Mouse (Mus musculus): ENCODE data around the gene Plcl1. TPM values are rescaled to one million over a fixed set of nuclear protein-coding genes. Genes with fewer than 3 reads are reported as not detected.

The Plcl1 gene
- polyA plus RNA-seq, 1 experiment from 2014 or later = 4.1 TPM

DNA sequence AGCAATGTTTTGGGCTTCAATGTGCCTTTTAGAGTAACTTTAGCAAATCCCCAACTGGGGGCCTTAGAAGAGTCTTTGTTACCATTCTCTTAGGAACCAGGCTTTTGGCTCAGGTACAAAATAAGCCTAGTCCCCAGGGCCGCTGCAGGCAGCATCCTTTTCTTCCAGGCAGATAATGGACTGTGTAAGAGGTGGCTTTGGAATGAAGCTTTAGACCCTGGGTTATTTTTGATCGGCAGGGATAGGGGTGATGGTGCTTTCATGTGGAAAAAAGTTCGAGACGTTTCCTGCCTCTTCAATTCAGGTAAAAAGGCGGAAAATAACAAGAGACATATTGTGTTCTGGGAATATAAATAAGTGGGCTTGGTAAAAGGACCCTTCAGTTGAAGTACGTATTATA is 182.4 kb downstream of the Plcl1 start:
- Histone ChIP-seq H3K9me3 (replicated peaks; ENCODE audit: control insufficient read depth, low read length, poor library complexity, severe bottlenecking) (no peaks in the 10 kb centered on the region), H3K27me3 (ENCODE audit: control insufficient read depth, insufficient read depth, low read depth, low read length) (no peaks in the 10 kb centered on the region), H3K36me3 (ENCODE audit: control insufficient read depth, insufficient read depth, low read length) (no peaks in the 10 kb centered on the region), H3K4me2 (ENCODE audit: low read length) (no peak overlapping the region), H3K27ac (ENCODE audit: low read length) (no peak overlapping the region), H3K9ac (ENCODE audit: low read depth, low read length) (no peak overlapping the region), H3K4me1 (ENCODE audit: control insufficient read depth, insufficient read depth, low read length) (0 out of 2 replicates have a peak, but pooled peaks cover 2% of the 10 kb centered on the region), H3K4me3 (ENCODE audit: low read depth, low read length) (no peak overlapping the region)
- peak; percentile 69; the same call in 1 of the 2 replicates for ATAC-seq
- WGBS = 29% methylated on average over 6 of the region's 6 CpGs

DNA sequence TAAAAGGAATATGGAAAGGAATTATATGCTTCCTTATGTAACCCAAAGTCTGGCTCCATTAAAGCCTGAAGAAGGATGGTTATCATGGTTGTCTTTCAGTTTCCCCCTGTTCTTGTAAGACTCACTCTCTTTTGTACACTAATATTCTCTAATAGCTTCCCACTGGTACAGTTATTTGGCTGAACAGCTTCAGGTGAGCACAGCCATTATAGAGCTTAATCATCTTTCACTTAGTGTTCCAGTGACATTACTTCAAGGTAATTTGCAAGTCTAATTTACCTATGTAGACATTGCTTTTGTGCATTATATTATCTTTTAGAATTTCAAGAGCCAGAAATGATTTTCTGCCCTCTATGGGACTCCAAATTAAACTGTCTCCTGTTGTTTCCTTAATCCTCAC is 184.3 kb downstream of the Plcl1 start:
- H3K4me2 ChIP-seq (ENCODE audit: low read length) = no peak overlapping the region
- H3K9ac ChIP-seq (ENCODE audit: low read depth, low read length) = no peak overlapping the region
- no peak overlapping the region for H3K27ac ChIP-seq (ENCODE audit: low read length)
- no peaks in the 10 kb centered on the region for H3K36me3 ChIP-seq (ENCODE audit: control insufficient read depth, insufficient read depth, low read length)
- H3K9me3 ChIP-seq (replicated peaks; ENCODE audit: control insufficient read depth, low read length, poor library complexity, severe bottlenecking) = no peaks in the 10 kb centered on the region
- no peak for ATAC-seq
- no peak overlapping the region for H3K4me3 ChIP-seq (ENCODE audit: low read depth, low read length)
- H3K4me1 ChIP-seq (ENCODE audit: control insufficient read depth, insufficient read depth, low read length) = 0 out of 2 replicates have a peak, but pooled peaks cover 2% of the 10 kb centered on the region
- H3K27me3 ChIP-seq (ENCODE audit: control insufficient read depth, insufficient read depth, low read depth, low read length) = no peaks in the 10 kb centered on the region

DNA sequence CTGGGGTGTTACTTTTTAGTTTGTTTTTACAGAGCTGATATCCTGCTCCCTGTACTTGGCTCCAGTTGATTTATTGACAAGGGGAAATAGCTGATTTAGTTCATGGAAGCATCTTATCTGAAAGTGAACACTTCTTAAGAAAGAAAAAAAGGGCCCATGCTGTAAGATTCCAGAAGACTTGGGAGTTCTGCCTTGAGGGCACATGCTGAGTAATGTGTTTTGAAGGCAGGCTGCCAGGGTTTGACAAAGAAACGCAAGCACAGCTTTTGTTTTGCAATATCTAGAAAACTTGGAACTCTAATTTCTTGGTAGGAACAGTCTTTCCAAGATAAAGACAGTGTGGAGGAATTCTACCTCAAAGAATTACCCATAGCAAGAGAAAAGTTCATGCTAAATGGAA is 194.8 kb downstream of the Plcl1 start:
- ATAC-seq = no peak
- no peaks in the 10 kb centered on the region for H3K9me3 ChIP-seq (replicated peaks; ENCODE audit: control insufficient read depth, low read length, poor library complexity, severe bottlenecking)
- H3K27me3 ChIP-seq (ENCODE audit: control insufficient read depth, insufficient read depth, low read depth, low read length) = no peaks in the 10 kb centered on the region; the same call in 1 of the 2 replicates
- no peak overlapping the region for H3K4me3 ChIP-seq (ENCODE audit: low read depth, low read length)
- no peak overlapping the region for H3K27ac ChIP-seq (ENCODE audit: low read length)
- no peaks in the 10 kb centered on the region for H3K4me1 ChIP-seq (ENCODE audit: control insufficient read depth, insufficient read depth, low read length)
- H3K36me3 ChIP-seq (ENCODE audit: control insufficient read depth, insufficient read depth, low read length) = no peaks in the 10 kb centered on the region
- 81% methylated on average over 1 of the region's 1 CpGs for WGBS
- no peak overlapping the region for H3K4me2 ChIP-seq (ENCODE audit: low read length)
- no peak overlapping the region for H3K9ac ChIP-seq (ENCODE audit: low read depth, low read length)

DNA sequence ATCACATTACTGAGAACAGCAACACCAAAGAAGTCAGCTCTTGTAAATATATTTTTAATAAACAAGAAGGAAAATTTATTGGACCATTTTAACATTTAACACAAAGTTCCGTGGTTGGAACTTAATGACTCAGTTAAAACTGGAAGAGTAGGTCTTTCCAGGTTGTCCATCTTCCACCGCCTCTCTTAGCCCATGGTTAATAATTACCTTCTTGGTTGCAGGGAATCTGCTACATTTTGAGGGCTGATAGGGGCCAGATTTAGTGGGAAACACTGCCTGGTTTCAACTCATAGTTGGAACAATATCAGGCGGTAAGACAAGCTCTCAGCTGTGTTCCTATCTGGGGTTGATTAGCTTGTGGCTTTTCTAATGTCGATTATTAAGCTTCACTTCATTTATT is 198.9 kb downstream of the Plcl1 start:
- Histone ChIP-seq H3K36me3 (ENCODE audit: control insufficient read depth, insufficient read depth, low read length) (no peaks in the 10 kb centered on the region), H3K9me3 (replicated peaks; ENCODE audit: control insufficient read depth, low read length, poor library complexity, severe bottlenecking) (no peaks in the 10 kb centered on the region), H3K27me3 (ENCODE audit: control insufficient read depth, insufficient read depth, low read depth, low read length) (no peaks in the 10 kb centered on the region; the same call in 1 of the 2 replicates), H3K4me1 (ENCODE audit: control insufficient read depth, insufficient read depth, low read length) (peaks cover 2% of the 10 kb centered on the region; the same call in 1 of the 2 replicates), H3K27ac (ENCODE audit: low read length) (no peak overlapping the region), H3K4me2 (ENCODE audit: low read length) (no peak overlapping the region), H3K4me3 (ENCODE audit: low read depth, low read length) (no peak overlapping the region), H3K9ac (ENCODE audit: low read depth, low read length) (no peak overlapping the region)
- no peak for ATAC-seq
- 95% methylated on average over 4 of the region's 4 CpGs for WGBS

DNA sequence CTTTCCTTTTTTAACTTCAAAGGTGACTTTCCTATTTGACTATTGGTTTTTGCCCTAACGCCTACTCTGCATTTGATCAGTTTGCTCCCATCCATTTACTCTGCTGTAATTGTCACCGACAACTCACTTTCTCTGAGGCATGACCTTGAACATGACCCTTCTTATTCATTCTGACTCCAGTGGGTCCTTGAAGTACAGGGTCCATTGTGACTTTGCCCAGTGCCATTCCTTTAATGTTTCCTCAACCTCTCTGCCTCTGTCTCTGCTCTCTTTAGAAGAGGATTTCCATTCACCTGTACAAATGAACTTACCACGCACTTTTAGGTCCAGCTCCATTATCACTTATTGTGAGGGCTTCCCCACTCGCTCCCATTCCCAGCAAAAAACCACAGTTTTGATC is 199.7 kb downstream of the Plcl1 start:
- ATAC-seq = peak; percentile 72; the same call in 1 of the 2 replicates
- H3K27me3 ChIP-seq (ENCODE audit: control insufficient read depth, insufficient read depth, low read depth, low read length) = no peaks in the 10 kb centered on the region; the same call in 1 of the 2 replicates
- H3K9me3 ChIP-seq (replicated peaks; ENCODE audit: control insufficient read depth, low read length, poor library complexity, severe bottlenecking) = no peaks in the 10 kb centered on the region
- WGBS = 54% methylated on average over 4 of the region's 4 CpGs
- no peak overlapping the region for H3K4me2 ChIP-seq (ENCODE audit: low read length)
- H3K4me1 ChIP-seq (ENCODE audit: control insufficient read depth, insufficient read depth, low read length) = peaks cover 2% of the 10 kb centered on the region; the same call in 1 of the 2 replicates
- no peak overlapping the region for H3K27ac ChIP-seq (ENCODE audit: low read length)
- no peak overlapping the region for H3K4me3 ChIP-seq (ENCODE audit: low read depth, low read length)
- H3K36me3 ChIP-seq (ENCODE audit: control insufficient read depth, insufficient read depth, low read length) = no peaks in the 10 kb centered on the region
- no peak overlapping the region for H3K9ac ChIP-seq (ENCODE audit: low read depth, low read length)

DNA sequence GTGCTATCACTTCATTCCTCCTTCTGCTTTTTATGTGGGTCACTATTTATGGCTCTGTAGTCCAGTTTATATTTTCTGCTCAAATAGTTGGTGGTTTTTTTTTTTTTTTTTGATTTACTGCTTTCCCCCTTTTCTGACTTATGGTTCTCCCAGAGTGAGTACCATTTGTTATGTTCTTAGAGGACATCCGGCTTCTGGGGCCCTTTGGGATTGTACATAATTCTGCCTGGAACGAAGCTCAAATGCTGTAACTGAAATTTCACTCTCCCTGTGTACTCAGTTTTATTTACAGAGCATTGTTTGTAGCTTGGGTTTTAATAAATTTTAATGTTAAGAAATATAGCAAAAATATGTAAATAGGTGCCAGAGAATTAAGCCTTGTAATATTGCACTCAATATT is 200.2 kb downstream of the Plcl1 start:
- Histone ChIP-seq H3K4me1 (ENCODE audit: control insufficient read depth, insufficient read depth, low read length) (peaks cover 2% of the 10 kb centered on the region; the same call in 1 of the 2 replicates), H3K36me3 (ENCODE audit: control insufficient read depth, insufficient read depth, low read length) (no peaks in the 10 kb centered on the region), H3K27ac (ENCODE audit: low read length) (no peak overlapping the region), H3K4me3 (ENCODE audit: low read depth, low read length) (no peak overlapping the region), H3K9ac (ENCODE audit: low read depth, low read length) (no peak overlapping the region), H3K4me2 (ENCODE audit: low read length) (no peak overlapping the region), H3K9me3 (replicated peaks; ENCODE audit: control insufficient read depth, low read length, poor library complexity, severe bottlenecking) (no peaks in the 10 kb centered on the region), H3K27me3 (ENCODE audit: control insufficient read depth, insufficient read depth, low read depth, low read length) (no peaks in the 10 kb centered on the region; the same call in 1 of the 2 replicates)
- ATAC-seq = no peak
- 77% methylated on average over 2 of the region's 2 CpGs for WGBS

DNA sequence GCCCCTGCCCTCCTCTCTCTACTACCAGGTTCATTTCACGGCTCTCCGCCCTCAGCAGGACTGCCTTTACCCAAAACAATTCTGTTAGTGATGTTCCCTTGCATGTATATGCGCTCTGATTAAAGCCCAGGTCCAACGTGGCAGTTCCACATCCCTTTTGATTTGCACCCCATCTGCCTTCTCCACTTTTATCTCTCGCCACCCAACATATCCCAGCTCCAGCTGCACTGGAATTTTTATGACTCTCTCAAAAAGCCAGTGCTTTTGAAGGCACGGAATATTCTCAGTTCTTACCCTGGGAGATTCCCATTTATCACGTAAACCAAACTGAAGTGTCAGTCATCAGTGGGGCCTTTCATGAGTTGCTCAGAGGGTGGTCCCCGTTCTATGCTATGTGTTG is 200.7 kb downstream of the Plcl1 start:
- ATAC-seq = peak; percentile 56
- H3K4me2 ChIP-seq (ENCODE audit: low read length) = no peak overlapping the region
- H3K36me3 ChIP-seq (ENCODE audit: control insufficient read depth, insufficient read depth, low read length) = no peaks in the 10 kb centered on the region
- no peaks in the 10 kb centered on the region; the same call in 1 of the 2 replicates for H3K27me3 ChIP-seq (ENCODE audit: control insufficient read depth, insufficient read depth, low read depth, low read length)
- peaks cover 2% of the 10 kb centered on the region; the same call in 1 of the 2 replicates for H3K4me1 ChIP-seq (ENCODE audit: control insufficient read depth, insufficient read depth, low read length)
- H3K27ac ChIP-seq (ENCODE audit: low read length) = no peak overlapping the region
- H3K9me3 ChIP-seq (replicated peaks; ENCODE audit: control insufficient read depth, low read length, poor library complexity, severe bottlenecking) = no peaks in the 10 kb centered on the region
- H3K9ac ChIP-seq (ENCODE audit: low read depth, low read length) = no peak overlapping the region
- WGBS = 61% methylated on average over 8 of the region's 8 CpGs
- no peak overlapping the region for H3K4me3 ChIP-seq (ENCODE audit: low read depth, low read length)

DNA sequence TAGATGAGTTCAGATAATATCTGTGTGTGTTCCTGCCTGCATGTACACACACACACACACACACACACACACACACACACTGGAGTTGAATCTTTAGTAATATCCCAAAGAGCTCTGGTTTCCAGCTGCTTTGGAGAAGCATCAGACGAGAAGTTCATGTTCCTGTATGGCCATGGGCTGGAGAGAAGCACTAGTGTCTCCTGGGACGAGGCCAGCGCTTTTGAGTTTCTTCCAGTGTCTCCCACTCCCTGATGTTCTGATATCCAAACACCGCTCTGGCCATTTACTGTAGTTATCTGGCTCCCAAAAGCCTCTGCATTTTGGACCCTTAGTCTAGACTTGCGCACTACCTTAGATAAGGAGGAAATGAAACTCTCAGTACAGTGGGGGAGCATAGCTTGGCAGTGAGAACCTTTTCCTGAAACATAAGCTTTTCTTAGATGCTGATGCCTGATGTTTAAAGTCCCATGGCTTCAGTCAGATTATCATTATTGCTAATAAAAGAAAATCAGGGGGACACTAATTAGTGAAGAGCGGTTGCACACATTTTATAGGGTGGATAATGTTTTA is 207.1 kb downstream of the Plcl1 start:
- H3K36me3 ChIP-seq (ENCODE audit: control insufficient read depth, insufficient read depth, low read length) = no peaks in the 10 kb centered on the region
- no peaks in the 10 kb centered on the region for H3K27me3 ChIP-seq (ENCODE audit: control insufficient read depth, insufficient read depth, low read depth, low read length)
- no peak overlapping the region for H3K4me3 ChIP-seq (ENCODE audit: low read depth, low read length)
- no peak for ATAC-seq
- H3K9ac ChIP-seq (ENCODE audit: low read depth, low read length) = no peak overlapping the region
- H3K27ac ChIP-seq (ENCODE audit: low read length) = no peak overlapping the region
- no peaks in the 10 kb centered on the region for H3K9me3 ChIP-seq (replicated peaks; ENCODE audit: control insufficient read depth, low read length, poor library complexity, severe bottlenecking)
- no peak overlapping the region for H3K4me2 ChIP-seq (ENCODE audit: low read length)
- no peaks in the 10 kb centered on the region; the same call in 1 of the 2 replicates for H3K4me1 ChIP-seq (ENCODE audit: control insufficient read depth, insufficient read depth, low read length)
- WGBS = 91% methylated on average over 6 of the region's 6 CpGs

DNA sequence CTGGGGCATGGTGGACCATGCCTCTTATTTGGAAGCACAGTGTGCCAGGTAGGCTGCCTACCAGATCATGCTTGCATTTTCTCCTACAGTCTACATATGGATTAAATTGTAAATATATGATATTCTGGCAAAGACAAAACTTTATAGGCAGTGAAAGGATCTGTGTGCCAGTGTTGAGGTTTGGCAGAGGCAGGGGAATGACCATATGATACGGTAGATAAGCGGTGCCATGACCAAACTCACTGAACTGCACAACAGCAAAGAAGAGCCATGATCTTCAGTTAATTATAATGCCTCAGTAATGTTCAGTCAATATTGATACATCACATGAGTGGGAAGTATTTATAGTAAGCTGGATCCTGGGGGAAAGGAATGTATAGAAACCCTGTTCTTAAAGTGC is 212.1 kb downstream of the Plcl1 start:
- no peak overlapping the region for H3K27ac ChIP-seq (ENCODE audit: low read length)
- no peaks in the 10 kb centered on the region for H3K36me3 ChIP-seq (ENCODE audit: control insufficient read depth, insufficient read depth, low read length)
- H3K4me1 ChIP-seq (ENCODE audit: control insufficient read depth, insufficient read depth, low read length) = no peaks in the 10 kb centered on the region
- no peak for ATAC-seq
- no peaks in the 10 kb centered on the region for H3K27me3 ChIP-seq (ENCODE audit: control insufficient read depth, insufficient read depth, low read depth, low read length)
- no peak overlapping the region for H3K4me2 ChIP-seq (ENCODE audit: low read length)
- 96% methylated on average over 2 of the region's 2 CpGs for whole genome bisulfite sequencing
- H3K9me3 ChIP-seq (replicated peaks; ENCODE audit: control insufficient read depth, low read length, poor library complexity, severe bottlenecking) = no peaks in the 10 kb centered on the region
- no peak overlapping the region for H3K4me3 ChIP-seq (ENCODE audit: low read depth, low read length)
- no peak overlapping the region for H3K9ac ChIP-seq (ENCODE audit: low read depth, low read length)

Data from midbrain, embryonic 16.5 days (tissue).